Mouse (Mus musculus): ENCODE results near the gene Nosip. TPM values are rescaled to one million over a fixed set of nuclear protein-coding genes. Genes with fewer than 3 reads are reported as not detected.

The Nosip gene
- total RNA-seq, 4 experiments from 2014 or later: 24.5 to 31.0 (median 28.2) TPM

DNA sequence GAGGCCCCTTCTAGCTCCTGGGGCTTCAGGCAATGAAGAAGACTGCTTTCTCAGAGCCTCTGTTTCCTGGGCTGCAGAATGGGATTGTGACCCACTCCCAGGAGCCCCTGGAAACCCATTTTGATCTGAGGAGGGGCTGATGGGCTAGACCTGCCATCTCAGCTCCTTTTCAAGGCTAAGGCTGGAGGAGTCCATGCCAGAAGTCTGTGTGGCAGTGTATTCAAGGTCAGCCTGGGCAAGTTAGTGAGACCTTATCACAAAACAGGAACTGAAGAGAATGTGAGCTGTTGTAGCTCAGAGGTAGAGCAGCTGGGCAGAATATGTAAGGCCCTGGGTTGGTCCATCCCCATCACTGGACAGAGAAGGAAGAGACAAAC is 5.3 kb upstream of the Nosip start:
- DNase-seq (ENCODE audit: low spot score in 2 of 2): no peak

GRCm38 (mm10) chr7:45058607-45059571 is 3.3 kb upstream of the Nosip start:
- DNase-seq (ENCODE audit: low spot score in 2 of 2): no peak

GRCm38 (mm10) chr7:45060632-45061122 is 1.6 kb upstream of the Nosip start:
- no peak for DNase-seq (ENCODE audit: low spot score in 2 of 2)

GRCm38 (mm10) chr7:45061532-45062075 is 625 bp upstream of the Nosip start:
- DNase-seq (ENCODE audit: low spot score in 2 of 2): no peak

GRCm38 (mm10) chr7:45067190-45067999 is 5.2 kb downstream of the Nosip start:
- DNase-seq (ENCODE audit: low spot score in 2 of 2): no peak

- peak in 1 of 2 experiments; percentile 36 for DNase-seq (ENCODE audit: low spot score in 2 of 2)
Measured at GRCm38 (mm10) chr7:45068000-45068318, 5.7 kb downstream of the Nosip start.

DNA sequence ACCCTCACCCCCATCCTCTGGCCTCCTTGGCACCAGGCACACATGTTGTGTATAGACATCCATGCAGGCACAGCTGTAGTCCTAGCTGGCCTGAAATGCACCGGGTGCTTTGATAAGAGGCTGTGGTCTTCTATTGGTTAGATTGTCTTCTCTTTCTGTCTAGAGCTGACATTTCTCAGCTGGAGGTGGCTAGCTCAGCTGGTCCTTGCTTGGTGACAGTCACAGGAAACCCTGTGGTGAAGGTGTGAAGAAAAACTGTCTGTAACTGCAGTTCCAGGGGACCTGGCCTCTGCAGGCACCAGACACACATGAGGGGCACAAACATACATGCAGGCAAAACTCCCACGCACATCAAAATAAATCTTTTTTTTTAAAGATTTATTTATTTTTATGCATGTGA is 7.4 kb downstream of the Nosip start:
- no peak for DNase-seq (ENCODE audit: low spot score in 2 of 2)

- no peak for DNase-seq (ENCODE audit: low spot score in 2 of 2)
Measured at GRCm38 (mm10) chr7:45072230-45072629, 10.0 kb downstream of the Nosip start.

- DNase-seq (ENCODE audit: low spot score in 2 of 2): no peak
Measured at GRCm38 (mm10) chr7:45073171-45073707, 11.0 kb downstream of the Nosip start.

DNA sequence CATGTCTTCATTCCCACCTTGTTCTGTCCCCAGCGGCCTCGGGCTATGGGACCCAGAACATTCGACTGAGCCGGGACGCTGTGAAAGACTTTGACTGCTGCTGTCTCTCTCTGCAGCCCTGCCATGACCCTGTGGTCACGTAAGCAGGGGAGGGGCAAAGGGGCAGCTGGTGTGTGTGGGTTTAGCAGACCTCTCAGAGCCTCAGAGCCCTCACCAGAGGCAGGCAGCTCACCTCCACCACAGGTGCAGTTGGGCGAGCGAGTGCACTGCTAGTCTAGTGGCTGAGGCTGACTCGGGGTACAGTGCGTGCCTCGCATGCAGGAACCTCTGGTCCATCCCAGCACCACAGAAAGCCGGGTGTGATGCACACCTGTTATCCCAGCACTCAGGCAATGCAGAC is 11.7 kb downstream of the Nosip start:
- DNase-seq (ENCODE audit: low spot score in 2 of 2): no peak

DNA sequence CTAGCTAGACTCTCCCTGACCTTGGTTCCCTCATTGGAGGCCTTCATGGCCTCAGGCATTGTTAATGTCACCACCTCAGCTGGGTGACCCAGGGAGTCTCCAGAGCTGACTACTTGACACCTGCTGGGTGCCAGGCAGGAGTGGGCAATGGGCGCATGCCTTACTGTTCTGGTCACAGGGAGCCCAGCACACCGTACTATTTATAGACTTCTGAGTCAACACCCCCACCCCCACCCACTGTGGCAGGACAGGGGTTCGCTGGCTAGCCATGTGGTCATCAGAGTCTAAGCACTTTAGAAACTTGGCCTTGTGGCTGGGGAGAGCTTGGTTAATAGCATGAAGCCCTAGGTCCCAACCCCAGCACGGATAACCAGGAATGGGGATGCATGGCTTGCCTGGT is 13.2 kb downstream of the Nosip start:
- DNase-seq (ENCODE audit: low spot score in 2 of 2): peak; percentile 43 to 63

DNA sequence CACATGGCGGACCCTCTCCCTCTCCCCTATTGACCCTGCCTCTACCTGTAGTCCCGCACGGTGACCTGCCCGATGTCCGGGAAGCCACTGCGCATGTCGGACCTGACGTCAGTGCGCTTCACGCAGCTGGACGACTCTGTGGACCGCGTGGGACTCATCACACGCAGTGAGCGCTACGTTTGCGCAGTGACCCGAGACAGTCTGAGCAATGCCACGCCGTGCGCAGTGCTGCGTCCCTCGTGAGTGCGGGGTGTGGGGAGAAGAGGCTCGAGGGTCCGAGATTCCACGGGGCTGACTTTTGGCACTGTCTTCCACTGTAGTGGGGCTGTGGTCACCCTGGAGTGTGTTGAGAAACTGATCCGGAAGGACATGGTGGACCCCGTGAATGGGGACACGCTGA is 14.3 kb downstream of the Nosip start:
- DNase-seq (ENCODE audit: low spot score in 2 of 2): no peak

- DNase-seq (ENCODE audit: low spot score in 2 of 2): no peak
Measured at GRCm38 (mm10) chr7:45077322-45077721, 15.1 kb downstream of the Nosip start.

DNA sequence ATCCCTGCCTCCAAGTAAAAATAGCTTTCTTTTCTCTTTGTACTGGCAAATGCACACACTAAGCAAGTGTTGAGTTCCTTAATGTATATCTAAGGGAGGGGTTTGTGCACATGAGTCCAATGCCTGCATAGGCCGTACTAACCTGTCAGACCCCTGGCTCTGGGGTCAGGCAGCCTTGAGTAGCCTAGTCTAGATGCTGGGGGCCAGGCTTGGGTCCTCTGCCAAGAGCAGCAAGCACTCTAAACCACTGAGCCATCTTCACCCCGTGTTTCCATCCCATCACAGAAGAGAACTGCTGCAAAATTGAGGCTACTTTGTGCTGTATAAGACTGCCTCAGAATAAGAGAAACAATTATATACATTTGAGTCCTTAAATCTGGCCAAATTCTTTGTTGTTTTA is 15.6 kb downstream of the Nosip start:
- no peak for DNase-seq (ENCODE audit: low spot score in 2 of 2)

- peak; percentile 54 to 59 for DNase-seq (ENCODE audit: low spot score in 2 of 2)
Measured at GRCm38 (mm10) chr7:45078513-45078912, 16.3 kb downstream of the Nosip start.

GRCm38 (mm10) chr7:45079856-45080255 is 17.6 kb downstream of the Nosip start:
- DNase-seq (ENCODE audit: low spot score in 2 of 2): peak; percentile 89 to 92

GRCm38 (mm10) chr7:45081016-45081415 is 18.8 kb downstream of the Nosip start:
- no peak for DNase-seq (ENCODE audit: low spot score in 2 of 2)

DNA sequence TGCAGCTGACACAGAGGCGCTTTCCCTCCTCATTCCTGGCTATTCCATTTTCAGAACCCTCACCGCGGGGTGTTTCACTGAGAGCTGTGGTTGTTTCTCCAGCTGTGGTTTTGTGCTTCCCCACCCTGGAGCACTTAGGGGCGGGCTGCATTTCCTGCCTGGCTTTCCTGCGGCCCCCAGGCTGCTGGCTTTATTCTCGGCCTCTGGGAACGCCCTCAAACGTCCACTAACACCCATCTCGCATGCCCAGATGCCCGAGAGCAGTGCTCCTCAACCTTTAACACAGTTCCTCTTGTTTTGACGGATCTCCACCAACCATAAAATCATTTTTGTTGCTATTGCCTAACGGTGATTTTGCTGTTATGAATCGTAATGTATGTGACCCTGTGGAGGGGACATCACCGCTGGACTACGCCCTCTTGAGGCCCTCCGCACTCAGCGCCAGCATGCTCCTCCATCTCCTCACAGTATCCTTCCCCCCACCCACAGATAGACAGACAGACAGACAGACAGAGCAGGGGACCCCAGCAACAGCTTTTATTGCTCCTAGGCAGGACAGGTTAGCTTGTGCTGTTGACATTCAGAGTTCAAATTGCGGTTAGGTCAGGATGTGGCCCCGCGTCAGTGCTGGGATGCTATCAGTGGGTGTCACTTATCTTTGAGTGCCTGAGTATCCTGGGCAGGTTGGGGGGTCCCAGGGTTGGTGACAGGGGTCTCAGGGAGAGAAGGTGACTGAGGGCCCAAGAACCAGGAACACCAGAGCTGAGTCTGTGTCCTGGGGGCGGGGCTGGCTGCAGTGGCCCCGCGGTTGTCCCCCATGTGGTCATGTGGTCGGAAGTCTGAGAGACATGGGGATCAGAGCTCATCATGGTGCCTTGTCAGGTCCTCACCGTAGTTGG is 20.4 kb downstream of the Nosip start:
- no peak for DNase-seq (ENCODE audit: low spot score in 2 of 2)

- DNase-seq (ENCODE audit: low spot score in 2 of 2): no peak
Measured at GRCm38 (mm10) chr7:45083300-45083890, 21.2 kb downstream of the Nosip start.

GRCm38 (mm10) chr7:45086084-45086483 is 23.9 kb downstream of the Nosip start:
- no peak for DNase-seq (ENCODE audit: low spot score in 2 of 2)

Measured in gastrocnemius, adult 8-10 months (tissue).